Mouse (Mus musculus): ENCODE data around the gene Fam102a. TPM values are rescaled to one million over a fixed set of nuclear protein-coding genes. Genes with fewer than 3 reads are reported as not detected.

Fam102a gene
- total and polyA plus RNA-seq, 3 experiments: 1.3 to 7.8 (median 3.8) TPM

- H3K4me1 ChIP-seq (ENCODE audit: control insufficient read depth in 1 of 2, insufficient read depth in 2 of 2): peaks cover 0 to 19% of the 10 kb centered on the region in 2 experiments; a peak in 2 of 4 replicates
- H3K79me2 ChIP-seq (replicated peaks; ENCODE audit: control insufficient read depth, extremely low read depth, insufficient read depth, poor library complexity, severe bottlenecking): no peaks in the 10 kb centered on the region
- no peak overlapping the region for H3K4me2 ChIP-seq (ENCODE audit: insufficient read depth, low read depth, poor library complexity, severe bottlenecking)
- no peaks in the 10 kb centered on the region for H3K9me3 ChIP-seq (replicated peaks; ENCODE audit: low read length)
- no peak overlapping the region for H3K4me3 ChIP-seq (replicated peaks in 1 of 3; ENCODE audit: low read depth in 2 of 3, low read length in 2 of 3, poor library complexity in 1 of 3)
- H3K27me3 ChIP-seq (replicated peaks): no peaks in the 10 kb centered on the region
- TF ChIP-seq POLR2AphosphoS2 (IDR thresholded peaks at IDR 0.05; ENCODE audit: low read depth, low read length): no peak
- TF ChIP-seq ZMIZ1 (IDR thresholded peaks at IDR 0.05; ENCODE audit: low read depth, low read length): no peak
- no peak for TF ChIP-seq POLR2A (IDR thresholded peaks at IDR 0.05; ENCODE audit: low read depth, low read length)
- TF ChIP-seq HCFC1 (IDR thresholded peaks at IDR 0.05; ENCODE audit: low read depth, low read length): no peak
- no peak for TF ChIP-seq ELF1 (IDR thresholded peaks at IDR 0.05; ENCODE audit: low read depth, low read length)
- TF ChIP-seq SIN3A (IDR thresholded peaks at IDR 0.05; ENCODE audit: low read length): no peak
- TF ChIP-seq JUND (conservative IDR thresholded peaks at IDR 0.05; ENCODE audit: low read depth, low read length): no peak
- no peak for TF ChIP-seq GABPA (IDR thresholded peaks at IDR 0.05; ENCODE audit: insufficient replicate concordance, low read depth, low read length)
- TF ChIP-seq MAX (IDR thresholded peaks at IDR 0.05; ENCODE audit: low read length): no peak
- TF ChIP-seq MAFK (IDR thresholded peaks at IDR 0.05; ENCODE audit: insufficient replicate concordance, low read length): no peak
- no peak for TF ChIP-seq UBTF (IDR thresholded peaks at IDR 0.05; ENCODE audit: low read depth, low read length)
- TF ChIP-seq ZKSCAN1 (IDR thresholded peaks at IDR 0.05; ENCODE audit: borderline replicate concordance, low read depth, low read length): no peak
- no peak for TF ChIP-seq MXI1 (IDR thresholded peaks at IDR 0.05; ENCODE audit: low read depth, low read length)
- dilution Hi-C loops (cut with MboI; ENCODE audit: extremely low pct_ligation_motif_present, extremely low pct_unique_long_range_greater_than_20kb, low sequenced_read_pairs): no loop called here
- in situ Hi-C loops (cut with MboI; ENCODE audit: low pct_ligation_motif_present, low pct_unique_long_range_greater_than_20kb, low sequenced_read_pairs): no loop called here
- H3K27ac ChIP-seq (ENCODE audit: insufficient read depth, low read depth): no peak overlapping the region
- no peak overlapping the region for H3K9ac ChIP-seq (ENCODE audit: insufficient read depth, low read depth)
- DNase-seq (ENCODE audit: extremely low read depth): no peak
- peaks cover 46 to 72% of the 10 kb centered on the region in 2 experiments for H3K36me3 ChIP-seq (replicated peaks in 1 of 2; ENCODE audit: control insufficient read depth in 1 of 2, insufficient read depth in 1 of 2, low read length in 1 of 2)
These were observed 63.4 kb downstream of the Fam102a start for GRCm38 (mm10) chr2:32598506-32598905.

- no peaks in the 10 kb centered on the region for H3K27me3 ChIP-seq (replicated peaks)
- no peak within 1 kb of the TSS for H3K27ac ChIP-seq (ENCODE audit: insufficient read depth, low read depth)
- H3K9ac ChIP-seq (ENCODE audit: insufficient read depth, low read depth): no peak within 1 kb of the TSS
- H3K4me2 ChIP-seq (ENCODE audit: insufficient read depth, low read depth, poor library complexity, severe bottlenecking): no peak within 1 kb of the TSS
- no peaks in the 10 kb centered on the region for H3K9me3 ChIP-seq (replicated peaks; ENCODE audit: low read length)
- peaks cover 0 to 19% of the 10 kb centered on the region in 2 experiments; a peak in 2 of 4 replicates for H3K4me1 ChIP-seq (ENCODE audit: control insufficient read depth in 1 of 2, insufficient read depth in 2 of 2)
- no peak for DNase-seq (ENCODE audit: extremely low read depth)
- in situ Hi-C loops (cut with MboI; ENCODE audit: low pct_ligation_motif_present, low pct_unique_long_range_greater_than_20kb, low sequenced_read_pairs): no loop called here
- H3K36me3 ChIP-seq (replicated peaks in 1 of 2; ENCODE audit: control insufficient read depth in 1 of 2, insufficient read depth in 1 of 2, low read length in 1 of 2): peaks cover 37 to 63% of the 10 kb centered on the region in 2 experiments
- no peaks in the 10 kb centered on the region for H3K79me2 ChIP-seq (replicated peaks; ENCODE audit: control insufficient read depth, extremely low read depth, insufficient read depth, poor library complexity, severe bottlenecking)
- no peak for TF ChIP-seq ZMIZ1 (IDR thresholded peaks at IDR 0.05; ENCODE audit: low read depth, low read length)
- H3K4me3 ChIP-seq (replicated peaks in 1 of 3; ENCODE audit: low read depth in 2 of 3, low read length in 2 of 3, poor library complexity in 1 of 3): no peak within 1 kb of the TSS
- dilution Hi-C loops (cut with MboI; ENCODE audit: extremely low pct_ligation_motif_present, extremely low pct_unique_long_range_greater_than_20kb, low sequenced_read_pairs): no loop called here
These were observed 64.3 kb downstream of the Fam102a start, which contains the start of gene St6galnac6 for GRCm38 (mm10) chr2:32599409-32599808. Gene St6galnac6 (plus strand): TSS chr2:32599709.

All from CH12.LX (cell line).